Mouse (Mus musculus) right cerebral cortex, postnatal 25 days (tissue): ENCODE data around the gene Clspn.
"Not testable (repeated sequence)": the region's sequence is repeated elsewhere in the genome, so short reads cannot be mapped to it uniquely, and the experiment has no call there.

ENCODE experiments used
- DNase-seq: peaks from one replicate; pipeline ENCODE4 v3.0.0; 2022

Clspn gene

GRCm38 (mm10) chr4:126556809-126557711, at the start of gene Clspn:
Gene Clspn (plus strand): TSS chr4:126556935.
- peak; percentile 81 for DNase-seq

- no peak for DNase-seq
These were observed 48.4 kb upstream of the Clspn start for GRCm38 (mm10) chr4:126508110-126508899.

- no peak for DNase-seq
These were observed 47.7 kb upstream of the Clspn start for GRCm38 (mm10) chr4:126509072-126509471.

- DNase-seq = no peak
These were observed 45.7 kb upstream of the Clspn start for GRCm38 (mm10) chr4:126511013-126511412.

- no peak for DNase-seq
These were observed 44.2 kb upstream of the Clspn start for GRCm38 (mm10) chr4:126512308-126513066.

GRCm38 (mm10) chr4:126526164-126526563, 30.6 kb upstream of the Clspn start:
- DNase-seq = no peak

GRCm38 (mm10) chr4:126526828-126527227, 29.9 kb upstream of the Clspn start:
- no peak for DNase-seq

- DNase-seq = no peak
These were observed 24.4 kb upstream of the Clspn start for GRCm38 (mm10) chr4:126532292-126532691.

- DNase-seq = peak; percentile 60
These were observed 23.7 kb upstream of the Clspn start, which contains the start of gene Ago4 for GRCm38 (mm10) chr4:126532827-126533728. Gene Ago4 (minus strand): TSS chr4:126533472.

- no peak for DNase-seq
These were observed 23.0 kb upstream of the Clspn start for GRCm38 (mm10) chr4:126533729-126534070.

GRCm38 (mm10) chr4:126535631-126536030, 21.1 kb upstream of the Clspn start:
- DNase-seq = not testable (repeated sequence)

- DNase-seq = no peak
These were observed 19.9 kb upstream of the Clspn start for GRCm38 (mm10) chr4:126536865-126537264.

- DNase-seq = no peak
These were observed 16.2 kb upstream of the Clspn start for GRCm38 (mm10) chr4:126540487-126541071.

GRCm38 (mm10) chr4:126542838-126543237, 13.9 kb upstream of the Clspn start:
- DNase-seq = no peak

GRCm38 (mm10) chr4:126545016-126545415, 11.7 kb upstream of the Clspn start:
- no peak for DNase-seq

- no peak for DNase-seq
These were observed 11.0 kb upstream of the Clspn start for GRCm38 (mm10) chr4:126545703-126546102.

- no peak for DNase-seq
These were observed 10.6 kb upstream of the Clspn start for GRCm38 (mm10) chr4:126546183-126546582.

GRCm38 (mm10) chr4:126552136-126552535, 4.6 kb upstream of the Clspn start:
- DNase-seq = no peak

- peak; percentile 20 for DNase-seq
These were observed 3.6 kb upstream of the Clspn start for GRCm38 (mm10) chr4:126553105-126553504.

GRCm38 (mm10) chr4:126553685-126554084, 3.0 kb upstream of the Clspn start:
- no peak for DNase-seq

GRCm38 (mm10) chr4:126554462-126554861, 2.3 kb upstream of the Clspn start:
- DNase-seq = no peak

GRCm38 (mm10) chr4:126563798-126564197, 7.1 kb downstream of the Clspn start:
- DNase-seq = no peak
